Mouse (Mus musculus): ENCODE results near the gene Allc.

DNA sequence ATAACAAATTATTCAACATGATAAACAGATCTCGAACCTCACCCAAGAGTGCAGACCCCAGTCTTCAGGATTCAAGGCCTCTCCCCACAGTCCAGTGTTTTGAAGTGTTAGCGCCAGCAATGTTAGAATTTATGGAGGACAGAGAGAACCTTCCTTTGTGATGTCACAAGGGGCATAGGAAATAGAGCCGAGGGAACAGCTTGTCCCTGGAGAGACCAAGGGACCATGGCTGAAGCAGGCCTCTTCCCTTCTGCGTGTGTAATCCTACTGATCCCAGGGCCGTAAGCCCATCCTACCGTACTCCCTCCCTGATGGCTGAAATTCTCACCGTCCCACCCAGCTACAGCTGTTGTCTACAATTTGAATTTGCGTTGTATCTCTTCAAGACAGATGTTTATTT lies at the start of gene Allc:
- TF ChIP-seq CTCF (IDR thresholded peaks at IDR 0.05; ENCODE audit: low read depth) (no peak), EP300 (IDR thresholded peaks at IDR 0.05; ENCODE audit: low read depth) (no peak)

Data from liver, postnatal 0 days (tissue).